Mouse (Mus musculus): ENCODE data around the gene Kcnn1. TPM values are rescaled to one million over a fixed set of nuclear protein-coding genes. Genes with fewer than 3 reads are reported as not detected.

Kcnn1 gene
- polyA plus RNA-seq, 1 experiment from 2014 or later = 0.72 TPM

- peak within 1 kb of the TSS; percentile 84 for H3K9ac ChIP-seq (ENCODE audit: low read length)
- peak within 1 kb of the TSS; percentile 82 for H3K4me3 ChIP-seq (ENCODE audit: low read depth, low read length)
- no peaks in the 10 kb centered on the region for H3K27me3 ChIP-seq (ENCODE audit: control insufficient read depth, insufficient read depth, low read length)
- WGBS = under 1% methylated on average over 45 of the region's 46 CpGs
- H3K27ac ChIP-seq (replicated peaks) = peak within 1 kb of the TSS; percentile 81
- TF ChIP-seq CTCF (IDR thresholded peaks at IDR 0.05; ENCODE audit: low read depth) (peak; percentile 98), EP300 (optimal IDR thresholded peaks at IDR 0.05) (no peak)
- peak; percentile 89 for ATAC-seq (ENCODE audit: low FRiP score, low TSS enrichment)
- peak within 1 kb of the TSS; percentile 91 for H3K4me2 ChIP-seq (replicated peaks; ENCODE audit: low read depth)
- no peaks in the 10 kb centered on the region for H3K4me1 ChIP-seq (replicated peaks; ENCODE audit: control insufficient read depth, insufficient read depth)
- H3K9me3 ChIP-seq (ENCODE audit: control insufficient read depth, low read length) = no peaks in the 10 kb centered on the region
- no peaks in the 10 kb centered on the region for H3K36me3 ChIP-seq (ENCODE audit: control insufficient read depth, insufficient read depth, low read length)
- peak; percentile 95 for DNase-seq (ENCODE audit: low spot score)
Measured at GRCm38 (mm10) chr8:70873364-70873985, 10.4 kb upstream of the Kcnn1 start, which contains the start of gene Ccdc124. Ccdc124 (minus strand) TSS chr8:70873935.

GRCm38 (mm10) chr8:70872643-70873363 is 9.7 kb upstream of the Kcnn1 start:
- H3K36me3 ChIP-seq (ENCODE audit: control insufficient read depth, insufficient read depth, low read length) = 0 out of 2 replicates have a peak, but pooled peaks cover 2% of the 10 kb centered on the region
- ATAC-seq (ENCODE audit: low FRiP score, low TSS enrichment) (peak; percentile 1; the same call in 1 of the 2 replicates), DNase-seq (ENCODE audit: low spot score) (no peak)
- peak overlapping the region; percentile 84 for H3K9ac ChIP-seq (ENCODE audit: low read length)
- H3K4me1 ChIP-seq (replicated peaks; ENCODE audit: control insufficient read depth, insufficient read depth) = no peaks in the 10 kb centered on the region
- H3K27me3 ChIP-seq (ENCODE audit: control insufficient read depth, insufficient read depth, low read length) = no peaks in the 10 kb centered on the region
- 3% methylated on average over 30 of the region's 31 CpGs for WGBS
- H3K9me3 ChIP-seq (ENCODE audit: control insufficient read depth, low read length) = no peaks in the 10 kb centered on the region
- peak overlapping the region; percentile 82 for H3K4me3 ChIP-seq (ENCODE audit: low read depth, low read length)
- TF ChIP-seq CTCF (IDR thresholded peaks at IDR 0.05; ENCODE audit: low read depth) (no peak), EP300 (optimal IDR thresholded peaks at IDR 0.05) (no peak)
- peak overlapping the region; percentile 81 for H3K27ac ChIP-seq (replicated peaks)
- peak overlapping the region; percentile 91 for H3K4me2 ChIP-seq (replicated peaks; ENCODE audit: low read depth)

GRCm38 (mm10) chr8:70871195-70871807 is 8.2 kb upstream of the Kcnn1 start:
- no peak for ATAC-seq (ENCODE audit: low FRiP score, low TSS enrichment)
- no peaks in the 10 kb centered on the region for H3K27me3 ChIP-seq (ENCODE audit: control insufficient read depth, insufficient read depth, low read length)
- H3K27ac ChIP-seq (replicated peaks) = no peak overlapping the region
- H3K4me3 ChIP-seq (ENCODE audit: low read depth, low read length) = no peak overlapping the region
- no peak for DNase-seq (ENCODE audit: low spot score)
- no peaks in the 10 kb centered on the region for H3K9me3 ChIP-seq (ENCODE audit: control insufficient read depth, low read length)
- no peaks in the 10 kb centered on the region for H3K4me1 ChIP-seq (replicated peaks; ENCODE audit: control insufficient read depth, insufficient read depth)
- no peak overlapping the region for H3K4me2 ChIP-seq (replicated peaks; ENCODE audit: low read depth)
- 80% methylated on average over 5 of the region's 5 CpGs for WGBS
- no peak overlapping the region for H3K9ac ChIP-seq (ENCODE audit: low read length)
- 0 out of 2 replicates have a peak, but pooled peaks cover 2% of the 10 kb centered on the region for H3K36me3 ChIP-seq (ENCODE audit: control insufficient read depth, insufficient read depth, low read length)
- TF ChIP-seq CTCF (IDR thresholded peaks at IDR 0.05; ENCODE audit: low read depth) (no peak), EP300 (optimal IDR thresholded peaks at IDR 0.05) (no peak)

GRCm38 (mm10) chr8:70869601-70870041 is 6.6 kb upstream of the Kcnn1 start:
- WGBS = 45% methylated on average over 16 of the region's 16 CpGs
- DNase-seq (ENCODE audit: low spot score) (peak; percentile 83), ATAC-seq (ENCODE audit: low FRiP score, low TSS enrichment) (peak; percentile 38)

GRCm38 (mm10) chr8:70869199-70869571 is 6.1 kb upstream of the Kcnn1 start:
- H3K4me1 ChIP-seq (replicated peaks; ENCODE audit: control insufficient read depth, insufficient read depth) = peaks cover under 1% of the 10 kb centered on the region; the same call in 1 of the 2 replicates
- no peaks in the 10 kb centered on the region for H3K9me3 ChIP-seq (ENCODE audit: control insufficient read depth, low read length)
- no peak overlapping the region for H3K9ac ChIP-seq (ENCODE audit: low read length)
- TF ChIP-seq EP300 (optimal IDR thresholded peaks at IDR 0.05) (no peak), CTCF (IDR thresholded peaks at IDR 0.05; ENCODE audit: low read depth) (no peak)
- ATAC-seq (ENCODE audit: low FRiP score, low TSS enrichment) (no peak), DNase-seq (ENCODE audit: low spot score) (no peak)
- H3K4me3 ChIP-seq (ENCODE audit: low read depth, low read length) = no peak overlapping the region
- 0 out of 2 replicates have a peak, but pooled peaks cover 2% of the 10 kb centered on the region for H3K36me3 ChIP-seq (ENCODE audit: control insufficient read depth, insufficient read depth, low read length)
- no peaks in the 10 kb centered on the region for H3K27me3 ChIP-seq (ENCODE audit: control insufficient read depth, insufficient read depth, low read length)
- no peak overlapping the region; the same call in 1 of the 2 replicates for H3K4me2 ChIP-seq (replicated peaks; ENCODE audit: low read depth)
- H3K27ac ChIP-seq (replicated peaks) = no peak overlapping the region
- 39% methylated on average over 5 of the region's 5 CpGs for WGBS

More at GRCm38 (mm10) chr8:70869601-70870041, 6.6 kb upstream of the Kcnn1 start:
- TF ChIP-seq CTCF (IDR thresholded peaks at IDR 0.05; ENCODE audit: low read depth) = peak; percentile 95
- TF ChIP-seq EP300 (optimal IDR thresholded peaks at IDR 0.05) = no peak
- H3K4me2 ChIP-seq (replicated peaks; ENCODE audit: low read depth) = no peak overlapping the region
- no peaks in the 10 kb centered on the region for H3K27me3 ChIP-seq (ENCODE audit: control insufficient read depth, insufficient read depth, low read length)
- no peak overlapping the region for H3K9ac ChIP-seq (ENCODE audit: low read length)
- no peaks in the 10 kb centered on the region for H3K4me1 ChIP-seq (replicated peaks; ENCODE audit: control insufficient read depth, insufficient read depth)
- no peak overlapping the region for H3K27ac ChIP-seq (replicated peaks)
- H3K4me3 ChIP-seq (ENCODE audit: low read depth, low read length) = no peak overlapping the region
- H3K9me3 ChIP-seq (ENCODE audit: control insufficient read depth, low read length) = no peaks in the 10 kb centered on the region
- 0 out of 2 replicates have a peak, but pooled peaks cover 2% of the 10 kb centered on the region for H3K36me3 ChIP-seq (ENCODE audit: control insufficient read depth, insufficient read depth, low read length)

Measured in stomach, postnatal 0 days (tissue).